Mouse (Mus musculus): ENCODE results near the gene Patz1.

DNA sequence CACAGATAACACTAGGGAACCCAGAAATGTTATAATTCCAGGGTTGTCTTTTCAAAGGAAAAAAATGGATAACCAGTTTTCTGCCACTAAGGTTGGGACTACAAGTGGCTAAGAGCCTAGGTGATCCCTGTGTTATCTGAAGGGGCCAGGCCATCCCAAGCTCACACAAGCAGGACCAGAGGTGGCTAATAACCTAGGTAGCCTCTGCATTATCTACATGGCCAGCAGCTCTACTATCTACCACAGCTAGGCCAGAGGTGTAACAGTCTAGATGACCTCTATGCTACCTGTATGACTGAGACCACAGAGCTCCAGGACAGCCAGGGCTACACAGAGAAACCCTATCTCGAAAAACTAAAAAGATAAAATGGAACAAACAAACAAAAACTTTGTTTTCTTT lies 29.1 kb upstream of the Patz1 start:
- TF ChIP-seq GATA1 (IDR thresholded peaks at IDR 0.05; ENCODE audit: low read length) (no peak), TAL1 (IDR thresholded peaks at IDR 0.05; ENCODE audit: low read length) (no peak)
